In genomic region chr3:146122125-146122420, GRCm38 (mm10) we compare ENCODE assay signal across 17 mouse cellular contexts. TPM values are rescaled to one million over a fixed set of nuclear protein-coding genes. Genes with fewer than 3 reads are reported as not detected.
A peak's percentile ranks its signal among the peaks of the same experiment; 100 is the strongest.
DNase-seq lines count a peak whose midpoint lies in the region; ATAC-seq and TF ChIP-seq lines count a peak whose summit lies in the region.
"Had no signal": no experiment of that assay in that cellular context is flagged by ENCODE, and none has a peak within 500 bp of the region (broad histone marks: within the 10 kb centered on the region; RNA-seq: fewer than 3 reads in every experiment).

No protein-coding gene starts in this region.

- no peak for TF ChIP-seq CTCF in kidney, postnatal 0 days (IDR thresholded peaks at IDR 0.05; ENCODE audit: low read depth)
- TF ChIP-seq CTCF in thymus, adult 2 months (IDR thresholded peaks at IDR 0.05; ENCODE audit: borderline replicate concordance, control insufficient read depth, extremely low read depth, insufficient read depth, low read length, poor library complexity), result no peak

- peaks cover 23% of the 10 kb centered on the region for H3K27me3 ChIP-seq in heart, embryonic 14.5 days (ENCODE audit: control insufficient read depth, insufficient read depth, low read length)
- H3K27me3 ChIP-seq in kidney, postnatal 0 days (ENCODE audit: insufficient read depth, low read length), result no peaks in the 10 kb centered on the region; the same call in 1 of the 2 replicates
- H3K27me3 ChIP-seq in thymus, adult 2 months (ENCODE audit: control insufficient read depth, insufficient read depth, low read length), result no peaks in the 10 kb centered on the region

- 75% methylated on average over 3 of the region's 3 CpGs for WGBS in heart, embryonic 14.5 days
- WGBS in kidney, postnatal 0 days, result 61% methylated on average over 3 of the region's 3 CpGs
- 60% methylated on average over 3 of the region's 3 CpGs for WGBS in thymus, adult 2 months

- no peak for DNase-seq in heart, postnatal 36 days
- no peak for DNase-seq in kidney, postnatal 0 days (ENCODE audit: low spot score)
- DNase-seq in kidney, postnatal 25 days, result no peak
- no peak for DNase-seq in thymus, adult 2 months
- DNase-seq in thymus, postnatal 10 days (ENCODE audit: low spot score in 2 of 2), result no peak
- DNase-seq in left cerebral cortex, postnatal 10 days (ENCODE audit: extremely low spot score in 1 of 2, low spot score in 2 of 2), result no peak
- no peak for DNase-seq in layer of hippocampus, adult 18-20 months (ENCODE audit: low spot score in 2 of 2)
- DNase-seq: kidney, postnatal 14 days; right cerebral cortex, postnatal 25 days had no signal

- no peak overlapping the region for H3K9ac ChIP-seq in heart, embryonic 14.5 days (ENCODE audit: low read length)
- no peak overlapping the region for H3K9ac ChIP-seq in kidney, postnatal 0 days (ENCODE audit: low read depth, low read length)
- H3K9ac ChIP-seq: lung, embryonic 15.5 days had no signal

- no peak overlapping the region for H3K4me3 ChIP-seq in heart, embryonic 14.5 days (ENCODE audit: control insufficient read depth in 1 of 2, insufficient read depth in 1 of 2, low read depth in 1 of 2, low read length in 2 of 2)
- no peak overlapping the region for H3K4me3 ChIP-seq in kidney, postnatal 0 days (replicated peaks; ENCODE audit: low read depth, low read length)
- no peak overlapping the region for H3K4me3 ChIP-seq in thymus, adult 2 months (ENCODE audit: control insufficient read depth, insufficient read depth, low read length)

- peak overlapping the region; percentile 59; the same call in 1 of the 2 replicates for H3K4me2 ChIP-seq in heart, embryonic 14.5 days (ENCODE audit: low read length)
- H3K4me2 ChIP-seq in kidney, postnatal 0 days (ENCODE audit: low read length), result 0 out of 2 replicates have a peak overlapping the region, but pooled peaks have one; percentile 41

- intact Hi-C loops in heart, postnatal 36 days (cut with DNase I), result no loop called here
- intact Hi-C loops in left cerebral cortex, postnatal 10 days (cut with DNase I), result no loop called here

- H3K4me1 ChIP-seq in heart, embryonic 14.5 days (ENCODE audit: control insufficient read depth in 2 of 2, insufficient read depth in 2 of 2, low read length in 2 of 2), result peaks cover 6 to 8% of the 10 kb centered on the region in 2 experiments; a peak in 3 of 4 replicates
- H3K4me1 ChIP-seq in kidney, postnatal 0 days (replicated peaks; ENCODE audit: insufficient read depth, low read length), result peaks cover 6% of the 10 kb centered on the region; the same call in 1 of the 2 replicates
- peaks cover 10% of the 10 kb centered on the region for H3K4me1 ChIP-seq in thymus, adult 2 months (replicated peaks; ENCODE audit: control insufficient read depth, insufficient read depth, low read length)

- no peak for ATAC-seq in heart, embryonic 14.5 days (ENCODE audit: insufficient number of reproducible peaks, insufficient read depth, low FRiP score, low read depth)
- ATAC-seq in kidney, postnatal 0 days (replicated peaks; ENCODE audit: low FRiP score, low read depth), result no peak

- no peaks in the 10 kb centered on the region for H3K9me3 ChIP-seq in heart, embryonic 14.5 days (ENCODE audit: control insufficient read depth, low read length)
- H3K9me3 ChIP-seq in kidney, postnatal 0 days (replicated peaks; ENCODE audit: low read length), result no peaks in the 10 kb centered on the region
- H3K9me3 ChIP-seq: lung, embryonic 15.5 days had no signal

- H3K36me3 ChIP-seq in heart, embryonic 14.5 days (ENCODE audit: control insufficient read depth, insufficient read depth, low read length), result no peaks in the 10 kb centered on the region
- H3K36me3 ChIP-seq in kidney, postnatal 0 days (ENCODE audit: insufficient read depth, low read length), result no peaks in the 10 kb centered on the region
- no peaks in the 10 kb centered on the region for H3K36me3 ChIP-seq in thymus, adult 2 months (ENCODE audit: control insufficient read depth, insufficient read depth, low read length)
- H3K36me3 ChIP-seq: lung, embryonic 15.5 days had no signal

- no peak overlapping the region for H3K27ac ChIP-seq in heart, embryonic 14.5 days (replicated peaks in 1 of 2; ENCODE audit: control insufficient read depth in 1 of 2, insufficient read depth in 1 of 2, low read depth in 2 of 2, low read length in 2 of 2)
- no peak overlapping the region for H3K27ac ChIP-seq in kidney, postnatal 0 days
- peak overlapping the region; percentile 89 for H3K27ac ChIP-seq in thymus, adult 2 months (ENCODE audit: control insufficient read depth, insufficient read depth, low read length)
- H3K27ac ChIP-seq: lung, embryonic 15.5 days had no signal

- TF ChIP-seq POLR2A in thymus, adult 2 months (IDR thresholded peaks at IDR 0.05; ENCODE audit: control insufficient read depth, extremely low read depth, insufficient read depth, low read length, poor library complexity), result no peak

RNA-seq across cellular contexts. Expression of gene Mcoln3, which starts 4.8 kb away (rescaled TPM):
- polyA plus RNA-seq in heart, embryonic 14.5 days (2014; fragmentation: Nextera tagmentation; extraction: Ambion mirVana), result 0.97 and 0.98 TPM in 2 replicates
- total RNA-seq in heart, postnatal 36 days (2021), result not detected
- polyA plus RNA-seq in kidney, postnatal 0 days (2015; fragmentation: Nextera tagmentation; extraction: Ambion mirVana), result 34.7 and 40.4 TPM in 2 replicates
- 5.9 and 6.1 TPM in 2 replicates for polyA plus RNA-seq in thymus, adult 2 months (2012; rRNA removed)
- total RNA-seq in left cerebral cortex, postnatal 10 days (2021), result not detected
- not detected for total RNA-seq in layer of hippocampus, adult 18-20 months (2021)
- total RNA-seq: layer of hippocampus, postnatal 25 days had no signal

RNA-seq across cellular contexts. Expression of gene Wdr63, which starts 14.1 kb away (rescaled TPM):
- not detected in 2 replicates for polyA plus RNA-seq in heart, embryonic 14.5 days (2014; fragmentation: Nextera tagmentation; extraction: Ambion mirVana)
- not detected for total RNA-seq in heart, postnatal 36 days (2021)
- polyA plus RNA-seq in kidney, postnatal 0 days (2015; fragmentation: Nextera tagmentation; extraction: Ambion mirVana), result 0.21 and 0.37 TPM in 2 replicates
- 0.03 TPM in 1 of 2 replicates, not detected in the other for polyA plus RNA-seq in thymus, adult 2 months (2012; rRNA removed)
- total RNA-seq in left cerebral cortex, postnatal 10 days (2021), result under 1 TPM; 0.26 to 0.36 TPM
- 1 to 10 TPM; 1.1 TPM for total RNA-seq in layer of hippocampus, adult 18-20 months (2021)
- total RNA-seq: common myeloid progenitor, adult 5-6 weeks; hematopoietic stem cell, adult 5-6 weeks; megakaryocyte, adult 5-6 weeks had no signal
- polyA plus RNA-seq: activated CD4-positive, CD25-positive, alpha-beta regulatory T cell, adult 4 months; limb, embryonic 11.5 days had no signal

RNA-seq across cellular contexts. Expression of gene Mcoln2, which starts 27.6 kb away (rescaled TPM):
- polyA plus RNA-seq in heart, embryonic 14.5 days (2014; fragmentation: Nextera tagmentation; extraction: Ambion mirVana), result 0.23 and 0.47 TPM in 2 replicates
- under 1 TPM; 0.22 to 0.25 TPM for total RNA-seq in heart, postnatal 36 days (2021)
- 1.4 and 1.5 TPM in 2 replicates for polyA plus RNA-seq in kidney, postnatal 0 days (2015; fragmentation: Nextera tagmentation; extraction: Ambion mirVana)
- polyA plus RNA-seq in thymus, adult 2 months (2012; rRNA removed), result 3.3 and 3.5 TPM in 2 replicates
- under 1 TPM in 1 of 2 experiments, not detected in 1; 0.60 TPM for total RNA-seq in left cerebral cortex, postnatal 10 days (2021)
- total RNA-seq in layer of hippocampus, adult 18-20 months (2021), result not detected
- total RNA-seq: layer of hippocampus, postnatal 25 days had no signal
